Mouse (Mus musculus): ENCODE measurements around the gene Chrng. TPM values are rescaled to one million over a fixed set of nuclear protein-coding genes. Genes with fewer than 3 reads are reported as not detected.

The Chrng gene
- polyA plus RNA-seq, 1 experiment from 2014 or later: 0.85 TPM

GRCm38 (mm10) chr1:87211431-87211830, 7.0 kb downstream of the Chrng start:
- Histone ChIP-seq H3K4me3 (ENCODE audit: low read length) (no peak overlapping the region), H3K9ac (replicated peaks; ENCODE audit: low read length) (no peak overlapping the region), H3K9me3 (ENCODE audit: low read length) (no peaks in the 10 kb centered on the region), H3K36me3 (ENCODE audit: insufficient read depth, low read length) (no peaks in the 10 kb centered on the region), H3K4me1 (ENCODE audit: insufficient read depth, low read length) (peaks cover 23% of the 10 kb centered on the region), H3K4me2 (replicated peaks; ENCODE audit: low read depth, low read length) (no peak overlapping the region), H3K27ac (ENCODE audit: low read length) (no peak overlapping the region), H3K27me3 (ENCODE audit: insufficient read depth, low read length) (peaks cover 12% of the 10 kb centered on the region; the same call in 1 of the 2 replicates)
- 80% methylated on average over 4 of the region's 4 CpGs for WGBS
- ATAC-seq (ENCODE audit: low FRiP score, low TSS enrichment): no peak

- peak; percentile 96 for ATAC-seq (ENCODE audit: low FRiP score, low TSS enrichment)
- H3K27ac ChIP-seq (ENCODE audit: low read length): peak within 1 kb of the TSS; percentile 99
- H3K9me3 ChIP-seq (ENCODE audit: low read length): no peaks in the 10 kb centered on the region
- H3K27me3 ChIP-seq (ENCODE audit: insufficient read depth, low read length): no peaks in the 10 kb centered on the region
- H3K4me1 ChIP-seq (ENCODE audit: insufficient read depth, low read length): peaks cover 32% of the 10 kb centered on the region
- H3K4me2 ChIP-seq (replicated peaks; ENCODE audit: low read depth, low read length): peak within 1 kb of the TSS; percentile 82
- H3K36me3 ChIP-seq (ENCODE audit: insufficient read depth, low read length): 0 out of 2 replicates have a peak, but pooled peaks cover 4% of the 10 kb centered on the region
- under 1% methylated on average over 61 of the region's 99 CpGs for WGBS
- peak within 1 kb of the TSS; percentile 78 for H3K4me3 ChIP-seq (ENCODE audit: low read length)
- H3K9ac ChIP-seq (replicated peaks; ENCODE audit: low read length): peak within 1 kb of the TSS; percentile 99
Measured at GRCm38 (mm10) chr1:87213735-87214704, 9.6 kb downstream of the Chrng start, which contains the start of gene Eif4e2. Gene Eif4e2, plus strand, starts transcription at chr1:87213914.

GRCm38 (mm10) chr1:87214748-87215147, 10.3 kb downstream of the Chrng start:
- Histone ChIP-seq H3K4me3 (ENCODE audit: low read length) (peak overlapping the region; percentile 78), H3K27ac (ENCODE audit: low read length) (peak overlapping the region; percentile 99), H3K36me3 (ENCODE audit: insufficient read depth, low read length) (peaks cover 8% of the 10 kb centered on the region; the same call in 1 of the 2 replicates), H3K9me3 (ENCODE audit: low read length) (no peaks in the 10 kb centered on the region), H3K9ac (replicated peaks; ENCODE audit: low read length) (peak overlapping the region; percentile 99), H3K27me3 (ENCODE audit: insufficient read depth, low read length) (no peaks in the 10 kb centered on the region), H3K4me2 (replicated peaks; ENCODE audit: low read depth, low read length) (peak overlapping the region; percentile 82), H3K4me1 (ENCODE audit: insufficient read depth, low read length) (peaks cover 32% of the 10 kb centered on the region)
- no peak for ATAC-seq (ENCODE audit: low FRiP score, low TSS enrichment)
- WGBS: 15% methylated on average over 4 of the region's 4 CpGs

GRCm38 (mm10) chr1:87217938-87218337, 13.5 kb downstream of the Chrng start:
- H3K27ac ChIP-seq (ENCODE audit: low read length): peak overlapping the region; percentile 27; the same call in 1 of the 2 replicates
- H3K4me2 ChIP-seq (replicated peaks; ENCODE audit: low read depth, low read length): no peak overlapping the region
- no peak overlapping the region for H3K9ac ChIP-seq (replicated peaks; ENCODE audit: low read length)
- H3K27me3 ChIP-seq (ENCODE audit: insufficient read depth, low read length): no peaks in the 10 kb centered on the region
- H3K9me3 ChIP-seq (ENCODE audit: low read length): no peaks in the 10 kb centered on the region
- H3K4me1 ChIP-seq (ENCODE audit: insufficient read depth, low read length): peaks cover 31% of the 10 kb centered on the region
- WGBS: 58% methylated on average over 3 of the region's 3 CpGs
- H3K36me3 ChIP-seq (ENCODE audit: insufficient read depth, low read length): peaks cover 37% of the 10 kb centered on the region
- ATAC-seq (ENCODE audit: low FRiP score, low TSS enrichment): no peak
- H3K4me3 ChIP-seq (ENCODE audit: low read length): no peak overlapping the region

GRCm38 (mm10) chr1:87225739-87226138, 21.3 kb downstream of the Chrng start:
- Histone ChIP-seq H3K4me1 (ENCODE audit: insufficient read depth, low read length) (no peaks in the 10 kb centered on the region), H3K4me3 (ENCODE audit: low read length) (no peak overlapping the region), H3K9me3 (ENCODE audit: low read length) (no peaks in the 10 kb centered on the region), H3K9ac (replicated peaks; ENCODE audit: low read length) (no peak overlapping the region), H3K27ac (ENCODE audit: low read length) (no peak overlapping the region), H3K4me2 (replicated peaks; ENCODE audit: low read depth, low read length) (no peak overlapping the region), H3K27me3 (ENCODE audit: insufficient read depth, low read length) (no peaks in the 10 kb centered on the region), H3K36me3 (ENCODE audit: insufficient read depth, low read length) (peaks cover 90% of the 10 kb centered on the region)
- WGBS: 96% methylated on average over 8 of the region's 8 CpGs
- ATAC-seq (ENCODE audit: low FRiP score, low TSS enrichment): no peak

DNA sequence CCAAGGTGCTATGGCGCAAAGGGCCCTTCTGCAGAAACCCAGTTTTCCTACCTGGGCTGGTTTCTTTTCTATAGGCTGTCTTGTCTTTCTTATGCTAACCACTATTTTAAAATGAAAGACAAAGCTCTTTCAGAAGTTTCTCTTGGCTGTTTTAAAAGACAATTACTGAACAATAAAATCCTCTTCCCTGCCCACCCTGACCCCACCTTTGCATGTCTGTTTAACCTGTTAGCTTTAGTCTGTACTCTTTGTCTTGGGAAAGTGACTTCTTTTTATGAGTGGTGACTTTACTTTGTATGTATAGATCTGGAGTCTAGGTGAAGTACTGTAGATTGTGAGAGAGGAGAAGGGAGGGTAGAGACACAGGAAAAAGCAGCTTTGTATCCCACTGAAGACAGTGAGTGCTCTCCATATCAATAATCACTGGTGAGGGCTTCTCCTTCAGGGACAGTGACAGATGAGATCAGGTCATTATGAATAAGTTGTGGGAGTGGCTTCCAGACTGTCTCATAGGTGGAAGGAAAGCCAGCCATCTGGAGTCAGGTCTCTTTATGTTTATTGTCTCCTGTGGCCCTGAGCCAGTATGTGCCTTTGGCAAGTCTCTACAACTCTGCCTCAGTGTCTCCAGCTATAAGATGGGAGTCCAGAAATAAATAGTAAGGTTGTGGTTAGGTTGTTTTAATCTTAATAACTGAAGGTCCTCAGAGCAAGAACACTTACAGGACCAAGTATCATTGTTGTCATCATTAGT, 22.1 kb downstream of the Chrng start:
- H3K4me1 ChIP-seq (ENCODE audit: insufficient read depth, low read length): no peaks in the 10 kb centered on the region
- H3K9ac ChIP-seq (replicated peaks; ENCODE audit: low read length): no peak overlapping the region
- no peak for ATAC-seq (ENCODE audit: low FRiP score, low TSS enrichment)
- WGBS: 93% methylated on average over 1 of the region's 1 CpGs
- peaks cover 82% of the 10 kb centered on the region for H3K36me3 ChIP-seq (ENCODE audit: insufficient read depth, low read length)
- H3K27ac ChIP-seq (ENCODE audit: low read length): no peak overlapping the region
- H3K9me3 ChIP-seq (ENCODE audit: low read length): no peaks in the 10 kb centered on the region
- H3K27me3 ChIP-seq (ENCODE audit: insufficient read depth, low read length): no peaks in the 10 kb centered on the region
- H3K4me3 ChIP-seq (ENCODE audit: low read length): no peak overlapping the region
- H3K4me2 ChIP-seq (replicated peaks; ENCODE audit: low read depth, low read length): no peak overlapping the region

DNA sequence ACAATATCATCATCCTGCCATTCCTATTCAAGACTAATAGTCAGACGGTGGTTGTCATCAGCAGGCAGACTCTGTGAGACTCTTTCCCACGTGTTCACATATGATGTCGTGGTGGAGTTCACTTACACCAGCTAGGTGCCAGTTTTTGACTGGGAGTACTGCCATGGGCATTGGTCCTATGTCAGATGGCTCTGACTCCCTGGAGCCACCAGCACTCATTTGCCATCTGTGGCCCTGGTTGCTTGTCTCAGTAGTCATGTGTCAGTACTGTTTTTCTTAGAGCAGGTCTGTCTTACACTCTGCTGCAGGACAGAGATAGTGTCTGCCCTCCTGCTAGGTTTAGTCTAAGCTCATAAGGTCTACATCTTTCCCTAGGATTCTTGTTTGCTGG, 22.7 kb downstream of the Chrng start:
- Histone ChIP-seq H3K36me3 (ENCODE audit: insufficient read depth, low read length) (peaks cover 77% of the 10 kb centered on the region), H3K9ac (replicated peaks; ENCODE audit: low read length) (no peak overlapping the region), H3K27ac (ENCODE audit: low read length) (no peak overlapping the region), H3K27me3 (ENCODE audit: insufficient read depth, low read length) (no peaks in the 10 kb centered on the region), H3K4me2 (replicated peaks; ENCODE audit: low read depth, low read length) (no peak overlapping the region), H3K4me3 (ENCODE audit: low read length) (no peak overlapping the region), H3K9me3 (ENCODE audit: low read length) (no peaks in the 10 kb centered on the region), H3K4me1 (ENCODE audit: insufficient read depth, low read length) (peaks cover 3% of the 10 kb centered on the region; the same call in 1 of the 2 replicates)
- WGBS: 96% methylated on average over 3 of the region's 3 CpGs
- ATAC-seq (ENCODE audit: low FRiP score, low TSS enrichment): no peak

GRCm38 (mm10) chr1:87230606-87231005, 26.1 kb downstream of the Chrng start:
- no peaks in the 10 kb centered on the region for H3K27me3 ChIP-seq (ENCODE audit: insufficient read depth, low read length)
- no peak overlapping the region for H3K27ac ChIP-seq (ENCODE audit: low read length)
- H3K4me3 ChIP-seq (ENCODE audit: low read length): no peak overlapping the region
- no peaks in the 10 kb centered on the region for H3K9me3 ChIP-seq (ENCODE audit: low read length)
- no peak overlapping the region for H3K4me2 ChIP-seq (replicated peaks; ENCODE audit: low read depth, low read length)
- no peak overlapping the region for H3K9ac ChIP-seq (replicated peaks; ENCODE audit: low read length)
- 87% methylated on average over 5 of the region's 5 CpGs for WGBS
- H3K36me3 ChIP-seq (ENCODE audit: insufficient read depth, low read length): peaks cover 56% of the 10 kb centered on the region
- no peak for ATAC-seq (ENCODE audit: low FRiP score, low TSS enrichment)
- H3K4me1 ChIP-seq (ENCODE audit: insufficient read depth, low read length): peaks cover 6% of the 10 kb centered on the region; the same call in 1 of the 2 replicates

DNA sequence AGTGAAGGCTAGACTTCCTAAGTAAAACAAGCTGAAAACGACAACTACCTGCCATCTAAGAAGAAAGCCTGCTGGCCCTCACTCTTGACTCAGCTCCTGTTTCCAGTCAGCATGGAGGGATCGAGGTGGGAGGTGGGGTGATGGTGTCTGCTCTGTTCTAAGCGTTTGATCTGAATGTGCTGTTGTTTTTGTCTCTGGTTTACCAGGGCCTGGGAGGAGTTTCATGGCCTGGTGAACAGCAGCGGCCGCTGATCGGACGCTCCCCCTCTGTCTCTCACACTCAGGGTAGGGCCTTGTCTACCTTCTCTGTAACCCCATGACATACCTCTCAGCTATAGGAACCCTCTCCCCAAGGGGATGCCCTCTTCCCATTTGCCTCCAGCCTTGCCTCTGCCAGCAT, 27.7 kb downstream of the Chrng start:
- no peak overlapping the region for H3K4me2 ChIP-seq (replicated peaks; ENCODE audit: low read depth, low read length)
- H3K36me3 ChIP-seq (ENCODE audit: insufficient read depth, low read length): peaks cover 40% of the 10 kb centered on the region
- no peak overlapping the region for H3K27ac ChIP-seq (ENCODE audit: low read length)
- peak; percentile 79 for ATAC-seq (ENCODE audit: low FRiP score, low TSS enrichment)
- 34% methylated on average over 7 of the region's 7 CpGs for WGBS
- H3K4me3 ChIP-seq (ENCODE audit: low read length): no peak overlapping the region
- H3K27me3 ChIP-seq (ENCODE audit: insufficient read depth, low read length): no peaks in the 10 kb centered on the region
- H3K4me1 ChIP-seq (ENCODE audit: insufficient read depth, low read length): peaks cover 6% of the 10 kb centered on the region; the same call in 1 of the 2 replicates
- no peak overlapping the region for H3K9ac ChIP-seq (replicated peaks; ENCODE audit: low read length)
- no peaks in the 10 kb centered on the region for H3K9me3 ChIP-seq (ENCODE audit: low read length)

Data from kidney, embryonic 16.5 days (tissue).